Mouse (Mus musculus) intestine, postnatal 0 days (tissue): ENCODE results near the gene Adam29. TPM values are rescaled to one million over a fixed set of nuclear protein-coding genes. Genes with fewer than 3 reads are reported as not detected.

ENCODE experiments used
- ATAC-seq: fragments of 200-750 bp; cut with Nextera tagmentation; 2 replicates; pipeline ENCODE4 v1.8.0; 2017; ENCODE audit warnings: mild to moderate bottlenecking, moderate TSS enrichment, moderate library complexity
- H3K27ac ChIP-seq: fragments of 300-500 bp; sonication (generic); 2 replicates; pipeline ENCODE4 v1.5.1; 2014; ENCODE audit warnings: mild to moderate bottlenecking, low read depth, low read length, moderate library complexity
- H3K27me3 ChIP-seq: fragments of 300-500 bp; sonication (generic); replicated peaks from 2 replicates; pipeline ENCODE4 v1.6.1; 2014; ENCODE audit warnings: low read length, mixed read lengths; ENCODE audit not compliant: control insufficient read depth, insufficient read depth
- H3K36me3 ChIP-seq: fragments of 300-500 bp; sonication (generic); 2 replicates; pipeline ENCODE4 v1.6.1; 2014; ENCODE audit warnings: mild to moderate bottlenecking, moderate library complexity; ENCODE audit not compliant: control insufficient read depth, insufficient read depth
- H3K4me1 ChIP-seq: fragments of 300-500 bp; sonication (generic); replicated peaks from 2 replicates; pipeline ENCODE4 v1.6.1; 2014; ENCODE audit warnings: antibody characterized with exemption, low read length, mixed read lengths; ENCODE audit not compliant: control insufficient read depth, insufficient read depth
- H3K4me2 ChIP-seq: fragments of 300-500 bp; sonication (generic); replicated peaks from 2 replicates; pipeline ENCODE4 v1.6.1; 2014; ENCODE audit warnings: low read depth, mild to moderate bottlenecking, moderate library complexity
- H3K4me3 ChIP-seq: fragments of 300-500 bp; sonication (generic); 2 replicates; pipeline ENCODE4 v1.5.1; 2014; ENCODE audit warnings: low read depth, low read length
- H3K9ac ChIP-seq: fragments of 300-500 bp; sonication (generic); 2 replicates; pipeline ENCODE4 v1.6.1; 2014; ENCODE audit warnings: mild to moderate bottlenecking, low read depth, low read length
- H3K9me3 ChIP-seq: fragments of 300-500 bp; sonication (generic); 2 replicates; pipeline ENCODE4 v1.6.1; 2016; ENCODE audit warnings: mixed run types; ENCODE audit not compliant: control insufficient read depth
- CTCF ChIP-seq: sonication (generic); IDR thresholded peaks from 2 replicates; pipeline ENCODE4 v1.5.1; 2016; ENCODE audit warnings: low read depth, mild to moderate bottlenecking, control low read depth, antibody characterized with exemption, moderate library complexity
- WGBS: fragments of 180-500 bp; shearing (Covaris S2); extraction: QIAGEN DNeasy Blood & Tissue Kit; methylation state at CpG from one replicate; pipeline ENCODE4 v1.1.7; 2014; 5-methylcytosine and 5-hydroxymethylcytosine counted together
- polyA plus RNA-seq: library from polyadenylated mRNA; unstranded; fragments of >200 nt; fragmentation: Nextera tagmentation; extraction: Ambion mirVana; gene quantifications from 2 replicates; pipeline ENCODE4 v1.2.1, GENCODE M21; 2015

The Adam29 gene
- not detected in 2 replicates for polyA plus RNA-seq

GRCm38 (mm10) chr8:55906848-55907247, at the start of gene Adam29:
TSS of gene Adam29 (minus strand) at chr8:55906948.
- Histone ChIP-seq H3K4me1 (no peaks in the 10 kb centered on the region), H3K27me3 (no peaks in the 10 kb centered on the region), H3K4me3 (no peak within 1 kb of the TSS), H3K9me3 (no peaks in the 10 kb centered on the region), H3K36me3 (no peaks in the 10 kb centered on the region), H3K4me2 (no peak within 1 kb of the TSS), H3K9ac (no peak within 1 kb of the TSS), H3K27ac (no peak within 1 kb of the TSS)
- ATAC-seq: no peak
- 73% methylated on average over 1 of the region's 1 CpGs for WGBS
- no peak for TF ChIP-seq CTCF

GRCm38 (mm10) chr8:55940526-55940880, 33.8 kb upstream of the Adam29 start:
- Histone ChIP-seq H3K9me3 (no peaks in the 10 kb centered on the region), H3K4me2 (no peak overlapping the region), H3K4me3 (no peak overlapping the region), H3K27me3 (no peaks in the 10 kb centered on the region), H3K4me1 (no peaks in the 10 kb centered on the region), H3K27ac (no peak overlapping the region), H3K36me3 (no peaks in the 10 kb centered on the region), H3K9ac (no peak overlapping the region)
- ATAC-seq: no peak
- no peak for TF ChIP-seq CTCF
- WGBS: 2% methylated on average over 8 of the region's 8 CpGs

- H3K27me3 ChIP-seq: no peaks in the 10 kb centered on the region
- no peaks in the 10 kb centered on the region for H3K9me3 ChIP-seq
- no peak for ATAC-seq
- no peak within 1 kb of the TSS for H3K27ac ChIP-seq
- no peak within 1 kb of the TSS for H3K9ac ChIP-seq
- H3K4me1 ChIP-seq: no peaks in the 10 kb centered on the region
- H3K4me3 ChIP-seq: no peak within 1 kb of the TSS
- H3K4me2 ChIP-seq: no peak within 1 kb of the TSS
- 14% methylated on average over 11 of the region's 11 CpGs for WGBS
- TF ChIP-seq CTCF: no peak
- no peaks in the 10 kb centered on the region for H3K36me3 ChIP-seq
Observed at GRCm38 (mm10) chr8:55939870-55940525, 33.2 kb upstream of the Adam29 start, which contains the start of gene Glra3. TSS of gene Glra3 (plus strand) at chr8:55940460.

Other genes with a start within 250 kb of the Adam29 start
- not detected in 2 replicates for gene Glra3, start 33.5 kb upstream of the Adam29 start, polyA plus RNA-seq